Mouse (Mus musculus) heart, postnatal 0 days (tissue): ENCODE measurements at regions not wholly inside any gene's neighbourhood (a gene's known extent, or its start where the extent isn't known, plus 50 kb on each side); places are given as distances from the start of the nearest gene placed in this dataset.

Experiments used
- CTCF ChIP-seq: IDR thresholded peaks from 2 replicates; pipeline ENCODE4 v1.5.1; 2016; ENCODE audit warnings: antibody characterized with exemption, control low read depth, low read depth
- EP300 ChIP-seq: IDR thresholded peaks from 2 replicates; pipeline ENCODE4 v1.6.1; 2016; ENCODE audit warnings: antibody characterized with exemption, low read depth

DNA sequence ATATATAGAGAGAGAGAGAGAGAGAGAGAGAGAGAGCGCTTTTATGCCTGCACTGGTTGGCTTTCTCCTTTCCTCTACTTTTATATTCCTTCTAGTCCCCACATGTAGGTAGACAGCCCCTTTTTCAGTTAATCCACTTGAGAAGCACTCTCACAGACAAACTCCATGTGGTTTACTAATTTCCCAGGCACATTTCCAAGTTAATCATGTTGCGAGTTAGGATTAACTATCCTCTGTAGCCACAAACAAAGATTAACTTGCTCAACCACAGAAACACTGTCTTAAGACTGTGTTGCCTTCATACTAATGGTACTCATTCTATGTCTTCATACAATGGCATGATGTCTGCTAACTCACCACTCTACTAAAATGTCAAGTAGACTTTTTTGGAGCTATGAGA is 548.0 kb downstream of the Pdcd6ip start:
- TF ChIP-seq CTCF: no peak
- no peak for TF ChIP-seq EP300
